Mouse (Mus musculus): ENCODE results near the gene Angptl6. TPM values are rescaled to one million over a fixed set of nuclear protein-coding genes. Genes with fewer than 3 reads are reported as not detected.

The Angptl6 gene
- polyA plus RNA-seq, 1 experiment = 8.8 TPM

DNA sequence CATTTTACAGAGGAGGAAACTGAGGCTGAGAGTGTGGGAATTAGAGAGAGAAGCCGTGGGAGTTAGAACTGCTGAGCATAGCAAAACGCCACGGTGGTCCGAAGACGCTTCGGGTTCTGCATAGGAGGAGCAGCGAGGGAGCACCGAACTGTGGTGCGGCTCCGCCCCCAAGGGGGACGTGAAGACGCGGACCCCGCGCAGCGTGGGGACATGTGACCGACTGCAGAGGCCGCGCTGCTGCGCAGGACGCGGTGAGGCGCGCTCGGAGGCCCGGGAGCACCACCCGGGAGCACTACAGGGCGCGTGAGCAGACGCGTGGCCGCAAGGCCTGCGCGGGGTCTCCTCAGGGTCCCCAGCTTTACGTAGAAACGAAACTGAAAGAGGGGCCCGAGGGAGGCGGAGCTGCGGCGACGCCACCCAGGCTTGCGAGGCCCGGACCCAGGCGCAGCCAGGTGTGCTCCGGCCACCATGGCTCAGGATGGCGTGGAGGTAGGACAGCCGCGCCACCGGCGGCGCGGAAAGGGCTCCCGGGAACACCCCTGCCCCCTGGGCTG, 11.0 kb downstream of the Angptl6 start, which contains the start of gene A230050P20Rik:
Gene A230050P20Rik, plus strand, starts transcription at position 195 of the 554 bp plus-strand sequence.
- peak; percentile 49 for DNase-seq
- H3K36me3 ChIP-seq (ENCODE audit: control insufficient read depth, insufficient read depth, low read length) = no peaks in the 10 kb centered on the region
- peak within 1 kb of the TSS; percentile 91 for H3K4me3 ChIP-seq (ENCODE audit: control insufficient read depth, insufficient read depth, low read length)
- TF ChIP-seq POLR2A (IDR thresholded peaks at IDR 0.05; ENCODE audit: control insufficient read depth, extremely low read depth, insufficient read depth, low read length, poor library complexity) (no peak), CTCF (IDR thresholded peaks at IDR 0.05; ENCODE audit: borderline replicate concordance, control insufficient read depth, extremely low read depth, insufficient read depth, low read length, poor library complexity) (no peak)
- H3K4me1 ChIP-seq (replicated peaks; ENCODE audit: control insufficient read depth, insufficient read depth, low read length) = peaks cover 13% of the 10 kb centered on the region
- WGBS = 2% methylated on average over 49 of the region's 53 CpGs
- no peaks in the 10 kb centered on the region for H3K27me3 ChIP-seq (ENCODE audit: control insufficient read depth, insufficient read depth, low read length)
- no peak within 1 kb of the TSS for H3K27ac ChIP-seq (ENCODE audit: control insufficient read depth, insufficient read depth, low read length)

DNA sequence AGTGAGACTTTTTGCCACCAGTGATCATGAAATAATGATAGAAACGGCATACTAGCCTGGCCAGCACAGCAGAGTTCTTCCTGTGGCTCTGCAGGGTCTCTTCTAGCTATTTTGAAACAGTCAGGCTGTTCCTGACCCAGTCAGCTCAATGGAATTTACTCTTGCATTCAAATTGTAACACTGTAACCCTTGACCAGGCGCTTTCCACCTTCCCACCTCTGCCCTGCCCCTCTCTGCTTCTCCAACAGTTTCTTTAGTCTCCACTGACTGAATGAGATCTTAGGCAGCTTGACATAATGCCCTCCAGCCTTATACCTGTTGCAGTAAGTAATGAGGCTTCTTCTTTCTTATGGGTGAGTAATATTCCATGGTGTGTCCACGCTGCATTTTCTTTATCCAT, 12.6 kb downstream of the Angptl6 start:
- no peak for DNase-seq
- 60% methylated on average over 3 of the region's 3 CpGs for WGBS
- Histone ChIP-seq H3K4me3 (ENCODE audit: control insufficient read depth, insufficient read depth, low read length) (no peak overlapping the region), H3K4me1 (replicated peaks; ENCODE audit: control insufficient read depth, insufficient read depth, low read length) (peaks cover 13% of the 10 kb centered on the region), H3K27ac (ENCODE audit: control insufficient read depth, insufficient read depth, low read length) (no peak overlapping the region), H3K36me3 (ENCODE audit: control insufficient read depth, insufficient read depth, low read length) (no peaks in the 10 kb centered on the region), H3K27me3 (ENCODE audit: control insufficient read depth, insufficient read depth, low read length) (no peaks in the 10 kb centered on the region)
- TF ChIP-seq CTCF (IDR thresholded peaks at IDR 0.05; ENCODE audit: borderline replicate concordance, control insufficient read depth, extremely low read depth, insufficient read depth, low read length, poor library complexity) (no peak), POLR2A (IDR thresholded peaks at IDR 0.05; ENCODE audit: control insufficient read depth, extremely low read depth, insufficient read depth, low read length, poor library complexity) (no peak)

DNA sequence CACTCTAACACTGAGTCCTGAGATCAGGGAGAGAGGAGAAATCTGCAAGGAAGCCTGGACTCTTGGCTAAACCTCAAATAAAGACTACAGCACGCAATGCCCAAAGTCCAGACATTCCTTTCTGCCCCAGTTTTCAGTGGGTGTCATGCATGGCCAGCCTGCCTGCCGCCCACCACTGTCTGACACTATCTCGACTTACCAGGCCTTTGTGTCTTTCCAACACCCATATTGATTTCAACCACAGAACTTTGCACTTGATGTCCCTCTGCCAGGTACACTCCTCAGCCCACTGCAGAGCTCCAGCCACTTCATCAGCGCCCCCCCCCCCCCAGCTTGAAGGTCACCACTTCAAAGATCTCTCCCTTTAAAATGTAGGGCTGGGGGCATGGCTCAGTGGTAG, 17.3 kb downstream of the Angptl6 start:
- no peak for DNase-seq
- Histone ChIP-seq H3K4me1 (replicated peaks; ENCODE audit: control insufficient read depth, insufficient read depth, low read length) (no peaks in the 10 kb centered on the region), H3K36me3 (ENCODE audit: control insufficient read depth, insufficient read depth, low read length) (no peaks in the 10 kb centered on the region), H3K4me3 (ENCODE audit: control insufficient read depth, insufficient read depth, low read length) (no peak overlapping the region), H3K27me3 (ENCODE audit: control insufficient read depth, insufficient read depth, low read length) (no peaks in the 10 kb centered on the region), H3K27ac (ENCODE audit: control insufficient read depth, insufficient read depth, low read length) (no peak overlapping the region)
- no peak for TF ChIP-seq POLR2A (IDR thresholded peaks at IDR 0.05; ENCODE audit: control insufficient read depth, extremely low read depth, insufficient read depth, low read length, poor library complexity)
- no peak for TF ChIP-seq CTCF (IDR thresholded peaks at IDR 0.05; ENCODE audit: borderline replicate concordance, control insufficient read depth, extremely low read depth, insufficient read depth, low read length, poor library complexity)
- WGBS = 71% methylated on average over 4 of the region's 4 CpGs

DNA sequence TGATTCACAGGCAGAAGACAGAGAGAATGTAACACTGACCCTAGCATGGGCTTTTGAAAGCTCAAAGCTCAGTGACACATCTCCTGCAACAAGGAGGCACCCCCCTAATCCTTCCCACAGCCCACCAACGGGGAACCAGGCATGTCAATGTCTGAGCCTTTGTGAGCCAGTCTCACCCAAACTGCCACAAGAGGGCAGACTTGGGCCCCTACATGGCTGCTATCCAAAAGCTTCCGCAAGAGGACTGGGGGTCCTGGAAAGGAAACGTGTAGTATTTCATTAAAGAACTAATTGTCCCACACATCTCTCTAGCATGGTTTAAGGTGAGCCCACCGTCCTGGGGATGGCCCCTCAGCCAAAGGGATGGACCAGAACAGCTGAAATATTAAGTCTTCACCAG, 17.7 kb downstream of the Angptl6 start:
- peak; percentile 51 for DNase-seq
- TF ChIP-seq POLR2A (IDR thresholded peaks at IDR 0.05; ENCODE audit: control insufficient read depth, extremely low read depth, insufficient read depth, low read length, poor library complexity) (no peak), CTCF (IDR thresholded peaks at IDR 0.05; ENCODE audit: borderline replicate concordance, control insufficient read depth, extremely low read depth, insufficient read depth, low read length, poor library complexity) (peak; percentile 69; the same call in 1 of the 2 replicates)
- 11% methylated on average over 4 of the region's 4 CpGs for WGBS
- no peaks in the 10 kb centered on the region for H3K27me3 ChIP-seq (ENCODE audit: control insufficient read depth, insufficient read depth, low read length)
- no peak overlapping the region for H3K4me3 ChIP-seq (ENCODE audit: control insufficient read depth, insufficient read depth, low read length)
- H3K36me3 ChIP-seq (ENCODE audit: control insufficient read depth, insufficient read depth, low read length) = no peaks in the 10 kb centered on the region
- H3K27ac ChIP-seq (ENCODE audit: control insufficient read depth, insufficient read depth, low read length) = no peak overlapping the region
- H3K4me1 ChIP-seq (replicated peaks; ENCODE audit: control insufficient read depth, insufficient read depth, low read length) = no peaks in the 10 kb centered on the region

DNA sequence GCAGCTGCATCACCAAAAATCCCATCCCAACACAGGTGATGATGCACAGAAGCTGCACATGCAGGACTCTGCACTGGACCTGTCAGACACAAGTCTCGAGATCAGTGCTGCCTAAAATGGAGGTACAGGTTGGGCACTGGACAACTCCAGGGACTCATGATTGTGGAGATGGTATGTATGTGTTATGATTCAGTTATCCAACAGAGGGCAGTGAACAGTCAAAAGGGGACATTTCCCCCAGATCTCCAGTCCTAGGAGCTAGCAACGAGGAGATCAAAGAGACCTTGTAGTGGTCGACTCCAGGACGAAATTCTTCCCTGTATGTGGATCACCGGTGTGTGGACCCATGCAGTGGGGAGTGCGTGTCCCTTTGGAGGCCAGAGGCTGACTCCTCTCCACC, 19.6 kb downstream of the Angptl6 start:
- Histone ChIP-seq H3K36me3 (ENCODE audit: control insufficient read depth, insufficient read depth, low read length) (no peaks in the 10 kb centered on the region), H3K27me3 (ENCODE audit: control insufficient read depth, insufficient read depth, low read length) (no peaks in the 10 kb centered on the region), H3K27ac (ENCODE audit: control insufficient read depth, insufficient read depth, low read length) (no peak overlapping the region), H3K4me1 (replicated peaks; ENCODE audit: control insufficient read depth, insufficient read depth, low read length) (no peaks in the 10 kb centered on the region), H3K4me3 (ENCODE audit: control insufficient read depth, insufficient read depth, low read length) (no peak overlapping the region)
- 45% methylated on average over 6 of the region's 6 CpGs for WGBS
- TF ChIP-seq POLR2A (IDR thresholded peaks at IDR 0.05; ENCODE audit: control insufficient read depth, extremely low read depth, insufficient read depth, low read length, poor library complexity) (no peak), CTCF (IDR thresholded peaks at IDR 0.05; ENCODE audit: borderline replicate concordance, control insufficient read depth, extremely low read depth, insufficient read depth, low read length, poor library complexity) (no peak)
- DNase-seq = no peak

DNA sequence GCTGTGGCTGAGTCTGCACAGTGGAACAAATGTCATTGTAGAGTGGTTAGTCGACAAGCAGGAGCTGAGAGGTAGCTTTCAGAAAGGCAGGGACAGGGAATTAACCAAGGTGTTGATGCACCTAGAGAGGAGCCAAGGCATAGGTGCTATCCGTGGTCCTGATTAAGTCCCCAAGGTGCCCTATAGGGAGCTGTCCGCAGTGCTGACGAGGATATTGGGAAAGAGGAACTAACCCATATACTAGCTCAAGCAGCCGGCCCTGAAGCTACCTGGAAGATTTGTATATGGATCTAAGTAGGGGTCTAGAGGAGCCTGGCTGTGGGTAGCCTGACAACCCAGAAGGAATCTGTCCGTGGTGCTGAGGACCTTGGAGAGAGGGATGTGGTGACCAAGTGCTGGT, 22.4 kb downstream of the Angptl6 start:
- Histone ChIP-seq H3K36me3 (ENCODE audit: control insufficient read depth, insufficient read depth, low read length) (no peaks in the 10 kb centered on the region), H3K4me1 (replicated peaks; ENCODE audit: control insufficient read depth, insufficient read depth, low read length) (no peaks in the 10 kb centered on the region), H3K4me3 (ENCODE audit: control insufficient read depth, insufficient read depth, low read length) (no peak overlapping the region), H3K27ac (ENCODE audit: control insufficient read depth, insufficient read depth, low read length) (no peak overlapping the region), H3K27me3 (ENCODE audit: control insufficient read depth, insufficient read depth, low read length) (no peaks in the 10 kb centered on the region)
- 6% methylated on average over 6 of the region's 6 CpGs for WGBS
- TF ChIP-seq CTCF (IDR thresholded peaks at IDR 0.05; ENCODE audit: borderline replicate concordance, control insufficient read depth, extremely low read depth, insufficient read depth, low read length, poor library complexity) (no peak), POLR2A (IDR thresholded peaks at IDR 0.05; ENCODE audit: control insufficient read depth, extremely low read depth, insufficient read depth, low read length, poor library complexity) (no peak)
- peak; percentile 40 for DNase-seq

DNA sequence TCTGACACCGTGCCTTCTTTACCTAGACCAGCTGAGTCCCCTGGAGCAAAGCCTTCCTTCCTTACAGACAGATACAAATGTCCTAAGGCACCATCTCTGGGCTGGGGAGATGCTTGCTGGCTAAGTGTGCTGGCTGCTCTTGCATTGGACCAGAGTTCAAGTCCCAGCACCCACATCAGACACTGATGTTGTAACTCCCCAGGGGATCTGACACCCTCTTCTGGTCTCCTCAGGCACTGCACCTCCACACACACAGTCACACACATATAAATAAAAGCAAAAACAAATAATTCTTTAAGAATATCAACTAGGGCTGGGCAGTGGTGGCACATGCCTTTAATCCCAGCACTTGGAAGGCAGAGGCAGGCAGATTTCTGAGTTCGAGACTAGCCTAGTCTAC, 29.3 kb downstream of the Angptl6 start:
- H3K4me3 ChIP-seq (ENCODE audit: control insufficient read depth, insufficient read depth, low read length) = no peak overlapping the region
- TF ChIP-seq POLR2A (IDR thresholded peaks at IDR 0.05; ENCODE audit: control insufficient read depth, extremely low read depth, insufficient read depth, low read length, poor library complexity) = no peak
- TF ChIP-seq CTCF (IDR thresholded peaks at IDR 0.05; ENCODE audit: borderline replicate concordance, control insufficient read depth, extremely low read depth, insufficient read depth, low read length, poor library complexity) = no peak
- 96% methylated on average over 2 of the region's 2 CpGs for WGBS

More for the DNA sequence above, 29.3 kb downstream of the Angptl6 start:
- Histone ChIP-seq H3K27ac (ENCODE audit: control insufficient read depth, insufficient read depth, low read length) (no peak overlapping the region), H3K27me3 (ENCODE audit: control insufficient read depth, insufficient read depth, low read length) (no peaks in the 10 kb centered on the region; the same call in 1 of the 2 replicates), H3K36me3 (ENCODE audit: control insufficient read depth, insufficient read depth, low read length) (no peaks in the 10 kb centered on the region), H3K4me1 (replicated peaks; ENCODE audit: control insufficient read depth, insufficient read depth, low read length) (no peaks in the 10 kb centered on the region)
- DNase-seq = no peak
